9 mouse cellular contexts compared by ENCODE assay signal in genomic region chr2:29603930-29604329, GRCm38 (mm10). TPM values are rescaled to one million over a fixed set of nuclear protein-coding genes. Genes with fewer than 3 reads are reported as not detected.
A peak's percentile ranks its signal among the peaks of the same experiment; 100 is the strongest.
DNase-seq lines count a peak whose midpoint lies in the region; ATAC-seq and TF ChIP-seq lines count a peak whose summit lies in the region.
"Had no signal": no experiment of that assay in that cellular context is flagged by ENCODE, and none has a peak within 500 bp of the region (broad histone marks: within the 10 kb centered on the region; RNA-seq: fewer than 3 reads in every experiment).

No protein-coding gene starts in this region.

- peak; percentile 35; the same call in 1 of the 2 replicates for ATAC-seq in kidney, embryonic 14.5 days (ENCODE audit: low FRiP score, low TSS enrichment)
- ATAC-seq in lung, embryonic 14.5 days (ENCODE audit: insufficient read depth) = peak; percentile 49; the same call in 1 of the 2 replicates

- no peak overlapping the region for H3K9ac ChIP-seq in kidney, embryonic 14.5 days (ENCODE audit: low read depth, low read length)
- no peak overlapping the region for H3K9ac ChIP-seq in lung, embryonic 14.5 days
- H3K9ac ChIP-seq: heart, embryonic 15.5 days had no signal

- DNase-seq in urinary bladder, adult 18-20 months (ENCODE audit: low spot score in 2 of 2) = peak; percentile 34 to 71
- DNase-seq in urinary bladder, postnatal 10 days (ENCODE audit: low spot score) = no peak
- peak; percentile 63 to 80 for DNase-seq in cerebellum, adult 2 months
- peak; percentile 75 to 80 for DNase-seq in frontal cortex, postnatal 36 days (ENCODE audit: low spot score in 2 of 2)
- DNase-seq in lung, embryonic 14.5 days = peak; percentile 92
- peak; percentile 77 for DNase-seq in retina, postnatal 7 days (ENCODE audit: low read depth, low spot score)
- DNase-seq in yolk sac, embryonic 10.5 days (ENCODE audit: low spot score) = peak; percentile 35

- H3K27me3 ChIP-seq in cerebellum, adult 2 months (ENCODE audit: control insufficient read depth, insufficient read depth, low read length) = no peaks in the 10 kb centered on the region
- H3K27me3 ChIP-seq in kidney, embryonic 14.5 days (ENCODE audit: control insufficient read depth, insufficient read depth, low read length) = no peaks in the 10 kb centered on the region
- no peaks in the 10 kb centered on the region for H3K27me3 ChIP-seq in lung, embryonic 14.5 days (ENCODE audit: insufficient read depth, low read length)

- 1% methylated on average over 3 of the region's 3 CpGs for WGBS in cerebellum, adult 2 months
- 0% methylated on average over 3 of the region's 3 CpGs for WGBS in kidney, embryonic 14.5 days
- 0% methylated on average over 3 of the region's 3 CpGs for WGBS in lung, embryonic 14.5 days

- H3K4me1 ChIP-seq in cerebellum, adult 2 months (ENCODE audit: control insufficient read depth, insufficient read depth, low read length) = no peaks in the 10 kb centered on the region
- H3K4me1 ChIP-seq in kidney, embryonic 14.5 days (ENCODE audit: control insufficient read depth, insufficient read depth, low read length) = no peaks in the 10 kb centered on the region
- H3K4me1 ChIP-seq in lung, embryonic 14.5 days (ENCODE audit: insufficient read depth) = no peaks in the 10 kb centered on the region

- TF ChIP-seq POLR2A in cerebellum, adult 2 months (IDR thresholded peaks at IDR 0.05; ENCODE audit: borderline replicate concordance, insufficient read depth, low read length) = no peak

- H3K9me3 ChIP-seq in kidney, embryonic 14.5 days (ENCODE audit: control insufficient read depth, low read length) = no peaks in the 10 kb centered on the region
- no peaks in the 10 kb centered on the region for H3K9me3 ChIP-seq in lung, embryonic 14.5 days (ENCODE audit: low read depth, low read length)
- H3K9me3 ChIP-seq: heart, embryonic 15.5 days had no signal

- no peak overlapping the region for H3K4me3 ChIP-seq in cerebellum, adult 2 months (replicated peaks; ENCODE audit: insufficient read depth, low read depth, low read length)
- H3K4me3 ChIP-seq in kidney, embryonic 14.5 days (ENCODE audit: low read length) = no peak overlapping the region
- H3K4me3 ChIP-seq in lung, embryonic 14.5 days (ENCODE audit: low read depth, low read length) = no peak overlapping the region
- H3K4me3 ChIP-seq: heart, embryonic 15.5 days had no signal

- H3K4me2 ChIP-seq in kidney, embryonic 14.5 days (replicated peaks; ENCODE audit: low read depth, low read length) = no peak overlapping the region
- no peak overlapping the region for H3K4me2 ChIP-seq in lung, embryonic 14.5 days
- H3K4me2 ChIP-seq: heart, embryonic 15.5 days had no signal

- peak; percentile 94 for TF ChIP-seq CTCF in cerebellum, adult 2 months (IDR thresholded peaks at IDR 0.05; ENCODE audit: borderline replicate concordance, insufficient read depth, low read depth, low read length)
- TF ChIP-seq CTCF in lung, embryonic 14.5 days (IDR thresholded peaks at IDR 0.05; ENCODE audit: low read depth) = peak; percentile 97

- no peaks in the 10 kb centered on the region for H3K36me3 ChIP-seq in kidney, embryonic 14.5 days (ENCODE audit: control insufficient read depth, insufficient read depth, low read length)
- H3K36me3 ChIP-seq in lung, embryonic 14.5 days (ENCODE audit: insufficient read depth) = no peaks in the 10 kb centered on the region
- H3K36me3 ChIP-seq: heart, embryonic 15.5 days had no signal

- no peak overlapping the region for H3K27ac ChIP-seq in cerebellum, adult 2 months (ENCODE audit: insufficient read depth, low read length)
- H3K27ac ChIP-seq in kidney, embryonic 14.5 days (ENCODE audit: low read depth, low read length) = no peak overlapping the region
- H3K27ac ChIP-seq in lung, embryonic 14.5 days (ENCODE audit: low read depth) = no peak overlapping the region
- H3K27ac ChIP-seq: heart, embryonic 15.5 days had no signal

RNA-seq across cellular contexts. Expression of gene Rapgef1, which starts 15.6 kb away (rescaled TPM):
- 72.6 and 80.3 TPM in 2 replicates for polyA plus RNA-seq in cerebellum, adult 2 months (2012; rRNA removed)
- polyA plus RNA-seq in kidney, embryonic 14.5 days (2014; fragmentation: Nextera tagmentation; extraction: Ambion mirVana) = 11.2 and 16.6 TPM in 2 replicates
- 18.3 and 20.5 TPM in 2 replicates for polyA plus RNA-seq in lung, embryonic 14.5 days (2014; fragmentation: Nextera tagmentation; extraction: Ambion mirVana)
